Mouse (Mus musculus) adipocyte (in vitro differentiated cells): ENCODE measurements around the gene 2010300C02Rik.

Source experiments
- DNase-seq: peaks from one replicate; pipeline ENCODE4 v3.0.0-alpha.2; 2016; ENCODE audit warnings: low spot score

2010300C02Rik gene

GRCm38 (mm10) chr1:37667386-37667785, 52.5 kb downstream of the 2010300C02Rik start:
- DNase-seq, result no peak

DNA sequence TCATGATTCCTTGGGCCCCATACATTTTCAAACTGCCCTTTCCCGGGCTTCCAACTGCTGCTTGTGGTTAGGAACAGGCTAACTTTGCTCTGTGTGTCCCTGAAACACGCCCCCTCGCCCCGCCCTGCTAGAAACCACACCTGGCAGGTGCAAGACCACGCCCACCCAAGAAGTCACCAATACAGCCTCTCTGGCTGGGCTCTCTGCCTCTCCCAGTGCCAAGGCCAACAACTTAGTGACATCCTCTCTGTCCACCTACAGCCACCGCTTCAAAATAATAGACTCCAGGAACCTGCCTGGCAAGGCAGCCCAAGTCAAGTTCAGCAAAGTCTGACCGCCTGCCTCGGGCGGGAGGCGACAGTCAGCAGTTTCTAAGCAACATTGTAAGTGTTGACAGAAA, 53.3 kb downstream of the 2010300C02Rik start:
- DNase-seq, result no peak

DNA sequence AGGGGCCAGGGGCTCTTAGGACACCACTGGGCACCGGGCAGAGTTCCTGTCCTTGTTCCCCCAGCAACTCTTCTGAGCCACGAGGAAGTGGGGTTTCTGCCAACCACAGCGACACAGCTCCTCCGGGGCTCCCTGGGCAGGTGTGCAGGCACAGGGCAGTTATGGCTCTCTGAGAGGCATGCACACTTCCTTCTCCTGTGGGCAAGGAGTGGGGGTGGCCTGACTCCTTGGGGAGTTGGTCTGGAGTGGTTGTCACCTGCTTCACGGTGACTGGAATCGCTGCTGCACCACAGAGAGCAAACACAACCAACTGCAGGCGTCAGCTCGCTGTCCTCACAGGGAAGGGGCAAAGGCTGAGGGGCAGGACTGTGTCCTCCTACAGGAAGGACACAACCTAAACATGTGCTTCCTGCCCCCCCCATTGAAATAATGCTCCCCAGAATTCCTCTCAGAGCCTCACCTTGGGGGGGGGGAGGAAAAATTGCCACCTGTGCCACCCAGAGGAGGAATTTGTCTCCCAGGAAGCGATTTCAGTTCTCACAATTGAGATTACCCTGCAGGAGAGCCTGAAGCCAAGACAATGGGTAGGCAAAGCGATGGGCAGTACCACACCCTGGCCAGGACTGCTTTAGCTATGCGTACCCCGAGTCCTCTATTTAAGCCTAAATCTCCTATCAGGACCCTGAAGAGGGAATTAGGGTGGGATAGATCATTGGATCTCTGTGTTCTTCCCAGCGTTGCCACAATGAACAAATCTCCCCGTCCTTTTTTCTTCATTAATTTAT, 54.2 kb downstream of the 2010300C02Rik start:
- no peak for DNase-seq

- DNase-seq, result no peak
These were observed 55.4 kb downstream of the 2010300C02Rik start for GRCm38 (mm10) chr1:37664496-37664895.

GRCm38 (mm10) chr1:37663606-37664005, 56.3 kb downstream of the 2010300C02Rik start:
- DNase-seq, result no peak

DNA sequence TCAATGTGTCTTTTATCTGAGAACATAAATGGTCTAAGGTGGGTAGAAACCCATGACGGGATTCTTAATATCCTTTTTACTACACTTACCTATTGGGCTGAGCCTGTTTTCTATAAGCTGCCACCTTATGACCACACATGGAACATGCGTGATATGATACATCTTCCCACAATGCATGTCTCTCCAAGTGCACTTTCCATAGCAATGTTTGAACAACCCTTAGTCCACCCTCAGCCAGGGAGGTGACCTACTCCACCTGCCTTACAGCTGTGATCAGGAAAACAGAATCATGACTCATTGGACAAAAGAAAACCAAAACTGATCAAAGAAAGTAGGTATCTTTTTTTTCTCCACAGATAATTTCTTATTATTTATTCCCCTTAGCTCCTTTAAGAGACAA, 63.9 kb downstream of the 2010300C02Rik start:
- no peak for DNase-seq

- no peak for DNase-seq
These were observed 65.9 kb downstream of the 2010300C02Rik start for GRCm38 (mm10) chr1:37653992-37654391.

- DNase-seq, result no peak
These were observed 72.8 kb downstream of the 2010300C02Rik start for GRCm38 (mm10) chr1:37647066-37647465.

GRCm38 (mm10) chr1:37644501-37644900, 75.4 kb downstream of the 2010300C02Rik start:
- no peak for DNase-seq

DNA sequence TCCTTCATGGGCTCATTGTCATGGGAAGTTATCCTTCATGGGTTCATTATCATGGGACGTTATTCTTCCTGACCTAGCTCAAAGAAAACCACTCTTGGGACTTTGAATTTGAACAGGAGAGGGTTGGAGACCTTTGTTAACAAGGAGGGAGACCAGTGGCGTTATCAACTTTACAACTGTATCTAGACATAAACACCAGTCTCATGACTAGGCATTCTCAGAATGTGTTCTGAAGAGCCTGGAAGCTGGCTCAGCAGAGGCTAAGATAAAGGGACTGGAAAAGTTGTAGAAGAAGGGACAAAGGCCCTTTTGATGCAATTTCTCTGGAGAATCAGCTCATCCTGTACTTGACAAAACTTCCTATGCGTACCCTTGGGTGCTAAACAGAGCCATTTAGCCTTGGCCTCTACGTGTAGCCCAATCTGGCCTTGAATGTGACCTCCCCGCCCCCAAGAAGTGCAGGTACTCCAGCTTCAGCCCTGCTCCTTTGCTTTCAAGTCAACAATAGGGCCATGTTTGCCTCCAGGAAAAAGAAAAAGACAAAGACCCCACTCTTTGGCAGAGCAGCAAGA, 76.0 kb downstream of the 2010300C02Rik start:
- DNase-seq, result no peak

DNA sequence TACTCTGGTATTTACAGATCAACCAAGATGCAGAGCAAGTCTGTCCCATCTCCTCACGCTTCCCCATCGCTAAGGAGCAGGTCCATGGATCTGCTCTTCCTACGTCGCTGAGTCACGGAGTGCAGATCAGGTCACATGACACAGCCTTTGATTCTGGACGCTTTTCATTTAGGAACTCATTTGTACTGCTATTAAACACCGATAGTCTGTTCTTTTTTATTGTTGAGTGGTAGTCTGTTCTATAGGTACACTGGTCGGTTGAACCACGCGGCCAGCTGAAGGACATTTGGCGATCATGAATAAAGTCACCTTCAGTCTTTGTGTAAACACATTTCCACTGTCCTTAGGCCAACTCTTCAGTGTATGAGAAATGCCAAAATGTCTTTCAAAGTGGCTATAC, 78.5 kb downstream of the 2010300C02Rik start:
- DNase-seq, result no peak

- peak; percentile 34 for DNase-seq
These were observed 80.8 kb downstream of the 2010300C02Rik start for GRCm38 (mm10) chr1:37639101-37639500.

DNA sequence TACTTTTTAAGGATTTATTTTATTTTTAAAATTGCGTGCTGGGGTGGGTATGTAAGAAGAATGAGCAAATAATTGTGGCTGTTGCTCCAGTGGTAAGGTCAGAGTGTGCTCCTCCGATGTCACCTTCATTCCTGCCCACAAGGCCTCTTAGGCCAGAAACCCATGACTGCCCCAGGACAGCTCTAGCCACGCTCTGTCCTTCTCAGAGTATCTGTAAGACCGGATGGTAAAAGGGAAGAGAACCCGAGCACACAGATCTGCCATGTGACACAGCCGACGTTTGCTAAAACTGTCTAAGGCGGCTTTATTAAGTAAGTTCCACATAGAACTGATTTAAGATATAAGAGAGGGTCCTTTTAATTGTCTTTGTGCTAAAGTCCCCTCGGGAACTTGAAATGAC, 81.3 kb downstream of the 2010300C02Rik start:
- no peak for DNase-seq

- DNase-seq, result no peak
These were observed 82.3 kb downstream of the 2010300C02Rik start for GRCm38 (mm10) chr1:37637571-37637970.

GRCm38 (mm10) chr1:37636824-37637223, 83.1 kb downstream of the 2010300C02Rik start:
- no peak for DNase-seq

DNA sequence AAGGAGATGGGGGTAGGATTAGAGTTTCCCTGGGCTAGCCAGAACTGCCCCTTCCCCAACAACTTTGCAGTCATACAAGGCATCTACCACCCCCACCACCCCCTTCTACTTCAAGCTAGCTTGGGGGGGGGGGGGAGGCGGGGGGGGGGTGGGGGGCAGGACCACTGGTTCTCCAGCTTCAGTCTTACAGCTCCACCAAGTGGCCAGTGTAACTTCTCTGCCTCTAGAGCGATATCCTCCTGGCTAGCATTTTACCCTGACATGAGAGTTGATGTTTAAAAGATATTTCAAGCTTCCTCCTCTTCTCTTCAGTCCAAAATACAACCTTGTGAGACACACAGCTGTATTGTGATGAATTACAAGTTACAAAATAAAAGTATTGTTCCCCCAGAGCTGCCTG, 83.7 kb downstream of the 2010300C02Rik start:
- no peak for DNase-seq

GRCm38 (mm10) chr1:37635716-37636115, 84.2 kb downstream of the 2010300C02Rik start:
- no peak for DNase-seq

GRCm38 (mm10) chr1:37634658-37635057, 85.2 kb downstream of the 2010300C02Rik start:
- DNase-seq, result peak; percentile 21

DNA sequence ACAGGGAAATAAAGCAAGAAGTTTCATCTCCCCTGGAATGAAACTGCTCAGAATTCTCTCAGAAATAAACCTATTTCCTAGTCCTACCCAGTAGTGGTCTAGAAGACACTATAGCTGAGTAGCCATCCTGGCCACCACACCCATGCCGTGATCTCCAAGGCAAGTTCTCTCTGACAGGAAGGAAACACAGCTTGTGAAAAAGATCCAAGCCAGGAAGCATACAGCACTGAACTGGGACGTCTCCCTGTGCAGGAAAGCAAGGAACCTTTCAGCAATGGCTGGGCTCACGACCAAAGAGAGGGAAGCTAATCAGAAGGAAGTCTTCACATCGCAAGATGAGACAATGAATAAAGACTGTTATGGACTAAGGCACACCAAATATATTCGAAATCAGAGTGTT, 86.4 kb downstream of the 2010300C02Rik start:
- DNase-seq, result no peak

DNA sequence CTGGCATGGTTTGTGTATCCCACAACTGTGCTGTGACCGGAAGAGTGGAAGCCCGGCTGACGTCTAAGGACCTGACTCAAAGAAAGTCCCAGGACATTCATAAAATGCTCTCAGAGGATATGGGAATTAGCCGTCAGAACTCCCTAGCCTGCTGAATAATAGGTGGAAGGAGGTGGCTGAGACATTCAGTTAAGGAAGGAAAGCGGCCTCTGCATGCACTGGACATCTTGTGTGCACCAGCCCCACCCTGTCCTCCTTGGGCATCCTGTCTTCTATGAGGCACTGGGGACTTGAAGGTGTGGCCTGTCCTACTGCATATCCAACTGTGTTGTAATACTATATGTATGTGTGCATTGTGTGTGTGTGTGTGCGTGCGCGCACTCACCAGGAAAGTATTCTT, 87.5 kb downstream of the 2010300C02Rik start:
- no peak for DNase-seq

- no peak for DNase-seq
These were observed 88.4 kb downstream of the 2010300C02Rik start for GRCm38 (mm10) chr1:37631456-37631855.

DNA sequence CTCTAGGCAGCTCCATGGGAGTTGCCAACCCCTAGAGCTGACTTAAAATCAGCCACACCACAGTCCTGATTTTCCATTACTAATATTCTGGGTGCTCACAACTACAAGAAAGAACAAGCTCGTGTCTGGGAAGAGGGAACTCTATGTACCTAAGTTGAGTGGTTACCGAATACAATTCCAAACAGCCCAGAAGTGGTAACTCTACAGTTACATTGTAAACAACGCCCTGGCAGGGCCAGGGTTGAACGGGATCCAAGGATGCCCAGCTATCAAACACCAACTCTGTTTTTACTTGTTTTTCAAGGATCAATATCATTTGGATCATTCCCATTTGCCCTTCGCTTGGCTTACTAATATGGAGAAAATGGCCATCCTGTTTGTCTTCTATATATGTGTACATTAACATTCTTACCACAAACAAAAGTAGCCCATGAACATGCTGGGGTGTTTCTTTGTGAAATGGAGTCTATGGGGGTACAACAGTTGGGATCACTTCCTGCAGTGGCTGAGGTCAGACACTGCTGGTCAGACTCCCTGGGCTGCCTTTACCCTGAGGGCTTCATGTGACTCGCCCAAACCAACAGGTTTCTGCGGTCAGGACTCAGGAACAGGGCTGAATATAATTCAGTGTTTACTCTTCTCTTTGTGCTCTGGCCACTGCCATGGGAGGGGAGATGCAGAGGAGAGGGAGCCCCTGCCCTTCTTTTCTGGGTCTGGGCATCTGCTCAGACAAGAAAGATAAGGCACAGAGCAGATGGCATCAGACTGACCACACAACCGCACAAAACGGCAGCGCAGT, 89.3 kb downstream of the 2010300C02Rik start:
- no peak for DNase-seq

DNA sequence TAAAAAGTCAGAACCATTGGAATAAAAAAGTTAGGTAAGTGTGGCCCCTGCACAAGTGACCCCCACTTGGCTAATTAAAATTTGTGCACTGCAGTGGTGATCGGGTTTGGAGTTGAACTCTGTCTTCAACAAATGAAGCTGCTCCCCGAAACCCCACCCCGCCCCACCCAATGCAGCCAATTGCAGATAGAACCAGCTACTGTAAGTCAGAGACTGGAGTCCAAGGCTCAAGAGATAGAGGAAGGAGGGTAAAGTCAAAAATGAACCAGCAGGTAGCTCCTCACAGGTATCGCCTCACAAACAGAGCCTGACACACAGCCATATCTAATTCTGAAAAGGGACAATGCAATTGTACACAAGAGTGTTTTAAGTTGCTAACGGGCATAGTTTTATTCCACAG, 90.0 kb downstream of the 2010300C02Rik start:
- no peak for DNase-seq
